Mouse (Mus musculus): ENCODE data around the gene Asdurf.
"Not testable (repeated sequence)": the region's sequence is repeated elsewhere in the genome, so short reads cannot be mapped to it uniquely, and the experiment has no call there.

Asdurf gene

GRCm38 (mm10) chr1:53352327-53353261 lies at the start of gene Asdurf, which contains the start of the genes Gm28551 and Asnsd1:
Gene Asdurf (minus strand): TSS chr1:53352619.
Gene Gm28551 (minus strand): TSS chr1:53352667.
Gene Asnsd1 (minus strand): TSS chr1:53352752.
- peak; percentile 99 for DNase-seq

GRCm38 (mm10) chr1:53393936-53394760 lies 41.7 kb upstream of the Asdurf start:
- DNase-seq = not testable (repeated sequence)

GRCm38 (mm10) chr1:53388762-53389161 lies 36.3 kb upstream of the Asdurf start:
- no peak for DNase-seq

GRCm38 (mm10) chr1:53384085-53384688 lies 31.8 kb upstream of the Asdurf start:
- DNase-seq = no peak

GRCm38 (mm10) chr1:53377731-53378130 lies 25.3 kb upstream of the Asdurf start:
- no peak for DNase-seq

- DNase-seq = not testable (repeated sequence)
These were observed 23.5 kb upstream of the Asdurf start for GRCm38 (mm10) chr1:53375965-53376364.

GRCm38 (mm10) chr1:53358988-53359387 lies 6.6 kb upstream of the Asdurf start:
- DNase-seq = no peak

GRCm38 (mm10) chr1:53341071-53341470 lies 11.3 kb downstream of the Asdurf start:
- DNase-seq = no peak

- not testable (repeated sequence) for DNase-seq
These were observed 15.0 kb downstream of the Asdurf start for GRCm38 (mm10) chr1:53337403-53337802.

GRCm38 (mm10) chr1:53335465-53335864 lies 17.0 kb downstream of the Asdurf start:
- no peak for DNase-seq

GRCm38 (mm10) chr1:53333527-53333926 lies 18.9 kb downstream of the Asdurf start:
- not testable (repeated sequence) for DNase-seq

- no peak for DNase-seq
These were observed 27.5 kb downstream of the Asdurf start for GRCm38 (mm10) chr1:53324827-53325494.

GRCm38 (mm10) chr1:53324277-53324676 lies 28.1 kb downstream of the Asdurf start:
- DNase-seq = no peak

GRCm38 (mm10) chr1:53323254-53323653 lies 29.2 kb downstream of the Asdurf start:
- no peak for DNase-seq

GRCm38 (mm10) chr1:53321662-53322344 lies 30.6 kb downstream of the Asdurf start:
- no peak for DNase-seq

GRCm38 (mm10) chr1:53312989-53313967 lies 39.1 kb downstream of the Asdurf start, which contains the start of gene Osgepl1:
Gene Osgepl1 (plus strand): TSS chr1:53313624.
- peak; percentile 85 to 88 for DNase-seq

GRCm38 (mm10) chr1:53300506-53300905 lies 51.9 kb downstream of the Asdurf start:
- no peak for DNase-seq

Data from B cell, adult 2 months (primary cell).